Mouse (Mus musculus) 3T3-L1 (cell line): ENCODE measurements around the gene Maea.
"Not testable (repeated sequence)": the region's sequence is repeated elsewhere in the genome, so short reads cannot be mapped to it uniquely, and the experiment has no call there.

ENCODE experiments used
- DNase-seq: peaks from one replicate; pipeline ENCODE4 v3.0.0-alpha.2; 2015; ENCODE audit warnings: low read depth, low spot score

Gene Maea

GRCm38 (mm10) chr5:33335273-33335976 is at the start of gene Maea:
Gene Maea, plus strand, starts transcription at chr5:33335509.
- DNase-seq: peak; percentile 99

- DNase-seq: no peak
Measured at GRCm38 (mm10) chr5:33293796-33294430, 41.4 kb upstream of the Maea start.

- DNase-seq: peak; percentile 58
Measured at GRCm38 (mm10) chr5:33297164-33297563, 38.1 kb upstream of the Maea start.

DNA sequence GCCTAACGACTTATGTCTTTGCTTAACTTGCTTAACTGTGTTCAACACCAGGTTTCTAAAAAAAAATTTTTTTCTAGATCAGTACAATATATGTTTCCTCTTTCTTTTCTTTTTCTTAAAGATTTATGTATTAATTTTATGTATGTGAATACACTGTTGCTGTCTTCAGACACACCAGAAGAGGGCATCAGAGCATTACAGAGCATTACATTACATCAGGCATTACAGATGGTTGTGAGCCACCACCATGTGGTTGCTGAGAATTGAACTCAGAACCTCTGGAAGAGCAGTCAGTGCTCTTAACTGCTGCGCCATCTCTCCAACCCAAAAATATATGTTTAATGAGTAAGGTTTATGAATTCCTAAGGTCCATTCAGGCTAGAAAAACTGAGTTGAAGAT is 33.5 kb upstream of the Maea start:
- DNase-seq: peak; percentile 53

DNA sequence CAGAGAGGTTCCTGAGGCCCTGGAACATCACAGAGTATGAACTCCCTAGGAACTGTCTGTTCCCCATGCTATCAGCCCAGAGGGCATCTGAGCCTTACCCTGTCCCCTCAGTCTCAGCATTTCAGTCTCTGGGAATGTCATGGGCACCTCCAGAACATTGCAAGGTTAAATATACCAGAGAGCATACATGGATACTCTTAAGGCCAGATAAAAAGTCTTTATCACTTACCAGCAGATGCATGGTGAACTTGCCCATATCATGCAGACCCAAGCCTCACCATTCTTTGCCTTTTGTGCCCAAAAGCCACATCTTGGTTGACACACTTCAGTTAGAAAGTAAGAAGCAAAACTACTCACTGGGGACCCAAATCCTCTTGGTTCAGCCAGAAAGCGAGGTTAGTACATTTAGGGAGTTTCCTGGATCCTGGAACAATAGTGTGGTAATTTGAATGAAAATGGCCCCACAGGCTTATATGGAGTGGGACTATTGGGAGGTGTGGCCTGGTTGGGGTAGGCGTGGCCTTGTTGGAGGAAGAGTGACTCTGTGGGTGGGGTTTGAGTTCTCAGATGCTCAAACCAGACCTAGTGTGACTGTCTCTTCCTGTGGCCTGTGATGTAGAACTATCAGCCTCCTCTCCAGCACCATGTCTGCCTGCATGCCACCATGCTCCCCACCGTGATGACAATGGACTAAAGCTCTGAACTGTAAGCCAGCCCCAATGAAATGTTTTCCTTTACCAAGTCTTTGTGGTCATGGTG is 24.4 kb upstream of the Maea start:
- DNase-seq: no peak

- no peak for DNase-seq
Measured at GRCm38 (mm10) chr5:33312192-33312591, 23.1 kb upstream of the Maea start.

- no peak for DNase-seq
Measured at GRCm38 (mm10) chr5:33324491-33324890, 10.8 kb upstream of the Maea start.

- no peak for DNase-seq
Measured at GRCm38 (mm10) chr5:33334381-33335272, 682 bp upstream of the Maea start.

- peak; percentile 50 for DNase-seq
Measured at GRCm38 (mm10) chr5:33335977-33336360, 660 bp downstream of the Maea start.

- DNase-seq: peak; percentile 72
Measured at GRCm38 (mm10) chr5:33337206-33337605, 1.9 kb downstream of the Maea start.

GRCm38 (mm10) chr5:33341165-33341564 is 5.9 kb downstream of the Maea start:
- no peak for DNase-seq

GRCm38 (mm10) chr5:33342248-33342647 is 6.9 kb downstream of the Maea start:
- not testable (repeated sequence) for DNase-seq

- DNase-seq: peak; percentile 87
Measured at GRCm38 (mm10) chr5:33342821-33343220, 7.5 kb downstream of the Maea start.

DNA sequence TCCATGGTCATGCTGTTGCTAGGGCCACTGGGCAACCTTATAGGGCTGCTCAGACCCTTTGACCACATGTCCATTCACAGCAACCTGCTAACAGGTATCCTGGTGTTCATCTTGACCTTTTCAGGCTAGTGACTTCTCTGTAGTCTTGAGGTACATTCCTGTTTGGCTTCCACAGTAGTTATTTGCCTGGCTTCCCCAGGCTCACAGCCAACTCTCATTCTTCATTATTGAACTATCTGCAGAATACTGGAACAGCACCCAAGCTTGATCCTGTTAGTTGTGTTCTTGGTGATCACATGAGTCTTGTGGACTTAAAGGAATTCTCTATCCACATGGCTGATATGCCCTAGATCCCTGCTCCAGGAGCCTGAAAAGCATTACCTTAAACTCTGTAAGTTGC is 8.3 kb downstream of the Maea start:
- no peak for DNase-seq

- no peak for DNase-seq
Measured at GRCm38 (mm10) chr5:33344070-33344469, 8.8 kb downstream of the Maea start.

- DNase-seq: no peak
Measured at GRCm38 (mm10) chr5:33347620-33348019, 12.3 kb downstream of the Maea start.

DNA sequence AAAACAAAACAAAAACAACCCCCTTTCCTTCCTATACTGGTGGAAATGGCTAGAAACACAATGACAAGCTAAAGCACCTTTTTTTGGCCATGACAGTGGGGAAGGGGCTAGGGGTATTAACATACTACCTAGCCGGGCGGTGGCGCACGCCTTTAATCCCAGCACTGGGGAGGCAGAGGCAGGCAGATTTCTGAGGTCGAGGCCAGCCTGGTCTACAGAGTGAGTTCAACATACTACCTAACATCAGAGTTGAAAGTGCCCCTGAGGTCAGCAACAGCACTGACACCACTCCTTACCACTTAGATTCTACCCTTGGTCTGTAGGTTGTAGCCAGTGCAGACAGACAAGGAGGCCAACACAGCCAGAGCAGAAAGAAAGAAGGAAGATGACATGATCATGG is 13.9 kb downstream of the Maea start:
- no peak for DNase-seq

DNA sequence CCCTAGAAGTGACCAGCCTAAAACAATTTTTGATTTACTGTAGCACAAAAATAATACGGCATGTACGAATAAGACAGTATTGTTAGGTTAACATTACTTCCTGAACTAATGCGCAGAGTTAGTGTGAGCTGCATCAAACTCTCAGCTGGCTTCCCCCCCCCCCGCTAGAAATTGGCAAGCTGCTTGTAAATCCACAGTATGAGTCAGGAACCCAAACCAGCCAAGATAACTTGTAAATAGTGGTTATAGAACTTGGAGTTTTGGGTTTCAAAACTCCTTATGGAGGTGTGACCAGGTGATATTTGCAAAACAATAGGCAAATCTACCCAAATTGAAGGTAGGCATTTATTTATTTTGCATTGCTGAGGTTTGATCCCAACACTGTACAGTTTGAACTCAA is 14.4 kb downstream of the Maea start:
- peak; percentile 51 for DNase-seq

- DNase-seq: peak; percentile 42
Measured at GRCm38 (mm10) chr5:33351556-33352272, 16.4 kb downstream of the Maea start.

DNA sequence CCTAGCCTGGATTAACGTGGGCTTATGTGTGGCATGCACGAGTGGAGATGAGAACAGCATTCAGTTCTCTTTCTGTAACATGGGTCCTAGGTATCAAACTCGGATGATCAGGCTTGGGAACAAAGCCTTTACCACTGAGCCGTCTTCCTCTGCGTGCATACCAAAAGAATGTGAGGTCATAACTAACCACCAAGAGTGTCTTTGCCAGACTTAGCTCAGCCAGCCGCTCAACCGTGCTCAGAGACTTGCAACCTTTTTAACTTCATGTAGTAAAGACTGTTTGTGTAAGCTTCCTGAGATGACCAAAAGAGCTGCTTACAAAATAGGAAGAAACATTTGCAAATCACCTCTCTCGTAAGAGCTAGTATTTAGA is 16.9 kb downstream of the Maea start:
- DNase-seq: peak; percentile 64

- DNase-seq: peak; percentile 61
Measured at GRCm38 (mm10) chr5:33353011-33353410, 17.7 kb downstream of the Maea start.
